Mouse (Mus musculus): ENCODE data around the gene Sh3d21.

- TF ChIP-seq MYOD1 (IDR thresholded peaks at IDR 0.05; ENCODE audit: control insufficient read depth, insufficient read length, low read depth) (no peak), CTCF (IDR thresholded peaks at IDR 0.05; ENCODE audit: control insufficient read depth, insufficient read depth, insufficient read length) (no peak)
Measured at GRCm38 (mm10) chr4:126194916-126195315, 31.6 kb upstream of the Sh3d21 start.
